In genomic region chr2:149980419-149980818, GRCm38 (mm10) we compare ENCODE assay signal across 21 mouse cellular contexts.
A peak's percentile ranks its signal among the peaks of the same experiment; 100 is the strongest.
DNase-seq lines count a peak whose midpoint lies in the region; ATAC-seq lines count a peak whose summit lies in the region.
"Had no signal": no experiment of that assay in that cellular context is flagged by ENCODE, and none has a peak within 500 bp of the region (broad histone marks: within the 10 kb centered on the region; RNA-seq: fewer than 3 reads in every experiment).

No protein-coding gene starts in this region.

- no peaks in the 10 kb centered on the region for H3K36me3 ChIP-seq in hindbrain, embryonic 14.5 days (replicated peaks; ENCODE audit: control insufficient read depth, insufficient read depth)
- H3K36me3 ChIP-seq: forebrain, embryonic 10.5 days; heart, embryonic 15.5 days; liver, embryonic 15.5 days; neural tube, embryonic 15.5 days; stomach, embryonic 15.5 days had no signal

- no peak overlapping the region for H3K4me2 ChIP-seq in hindbrain, embryonic 14.5 days (replicated peaks)
- H3K4me2 ChIP-seq: heart, embryonic 15.5 days; liver, embryonic 15.5 days; neural tube, embryonic 15.5 days; stomach, embryonic 15.5 days had no signal

- H3K27ac ChIP-seq in hindbrain, embryonic 14.5 days: no peak overlapping the region
- H3K27ac ChIP-seq: forebrain, embryonic 10.5 days; heart, adult 2 months; heart, embryonic 15.5 days; liver, embryonic 15.5 days; neural tube, embryonic 15.5 days; stomach, embryonic 15.5 days had no signal

- 17% methylated on average over 1 of the region's 1 CpGs for WGBS in hindbrain, embryonic 14.5 days

- H3K9ac ChIP-seq in hindbrain, embryonic 14.5 days: no peak overlapping the region
- H3K9ac ChIP-seq: heart, embryonic 15.5 days; liver, embryonic 15.5 days; neural tube, embryonic 15.5 days; stomach, embryonic 15.5 days had no signal

- 0 out of 2 replicates have a peak, but pooled peaks have one; percentile 57 for ATAC-seq in hindbrain, embryonic 14.5 days (ENCODE audit: low FRiP score)
- no peak for ATAC-seq in erythroid progenitor cell, adult 5-6 weeks (replicated peaks; ENCODE audit: low FRiP score, poor library complexity, severe bottlenecking)
- ATAC-seq: lung, postnatal 0 days had no signal

- peak; percentile 4 for DNase-seq in embryo, embryonic 11 days
- no peak for DNase-seq in embryo, embryonic 10 days (ENCODE audit: low spot score)
- DNase-seq in Muller cell, postnatal 12 days (ENCODE audit: inconsistent ontology term): peak; percentile 51
- peak; percentile 26 for DNase-seq in adrenal gland, postnatal 10 days
- peak; percentile 24 for DNase-seq in hindbrain, embryonic 14.5 days (ENCODE audit: low spot score)
- DNase-seq in ovary, postnatal 10 days (ENCODE audit: low spot score): no peak
- DNase-seq: gastrocnemius, postnatal 14 days; heart, adult 2 months; kidney, adult 18-20 months; kidney, postnatal 36 days; layer of hippocampus, adult 9-11 months; right cerebral cortex, adult 18-20 months; thymus, adult 2 months had no signal

- H3K9me3 ChIP-seq in hindbrain, embryonic 14.5 days (ENCODE audit: control insufficient read depth, low read length): no peaks in the 10 kb centered on the region
- H3K9me3 ChIP-seq: forebrain, embryonic 10.5 days; heart, embryonic 15.5 days; liver, embryonic 15.5 days; neural tube, embryonic 15.5 days; stomach, embryonic 15.5 days had no signal

- no peaks in the 10 kb centered on the region for H3K27me3 ChIP-seq in hindbrain, embryonic 14.5 days (ENCODE audit: control insufficient read depth, insufficient read depth, low read length)
- H3K27me3 ChIP-seq: heart, embryonic 15.5 days; liver, embryonic 15.5 days; neural tube, embryonic 15.5 days; stomach, embryonic 15.5 days had no signal

- H3K4me3 ChIP-seq in hindbrain, embryonic 14.5 days (replicated peaks; ENCODE audit: low read length): no peak overlapping the region
- H3K4me3 ChIP-seq: forebrain, embryonic 10.5 days; heart, adult 2 months; heart, embryonic 15.5 days; liver, embryonic 15.5 days; myocyte; neural tube, embryonic 15.5 days; stomach, embryonic 15.5 days had no signal

- no peaks in the 10 kb centered on the region for H3K4me1 ChIP-seq in hindbrain, embryonic 14.5 days (replicated peaks; ENCODE audit: control insufficient read depth, insufficient read depth, low read length)
- H3K4me1 ChIP-seq: heart, embryonic 15.5 days; liver, embryonic 15.5 days; neural tube, embryonic 15.5 days; stomach, embryonic 15.5 days had no signal

Comparison
In these comparisons a context has a peak if more than half of its experiments do, and no peak if none do; other contexts are left out.
1. DNase-seq: peak in embryo, embryonic 11 days (single experiment), Muller cell, postnatal 12 days (single experiment), adrenal gland, postnatal 10 days (single experiment) and hindbrain, embryonic 14.5 days (single experiment); none in embryo, embryonic 10 days (single experiment) and ovary, postnatal 10 days (single experiment).